Mouse (Mus musculus): ENCODE results near the gene Rnf207. TPM values are rescaled to one million over a fixed set of nuclear protein-coding genes. Genes with fewer than 3 reads are reported as not detected.
A peak's percentile ranks its signal among the peaks of the same experiment; 100 is the strongest.

The Rnf207 gene
- polyA plus RNA-seq, 1 experiment, result not detected

DNA sequence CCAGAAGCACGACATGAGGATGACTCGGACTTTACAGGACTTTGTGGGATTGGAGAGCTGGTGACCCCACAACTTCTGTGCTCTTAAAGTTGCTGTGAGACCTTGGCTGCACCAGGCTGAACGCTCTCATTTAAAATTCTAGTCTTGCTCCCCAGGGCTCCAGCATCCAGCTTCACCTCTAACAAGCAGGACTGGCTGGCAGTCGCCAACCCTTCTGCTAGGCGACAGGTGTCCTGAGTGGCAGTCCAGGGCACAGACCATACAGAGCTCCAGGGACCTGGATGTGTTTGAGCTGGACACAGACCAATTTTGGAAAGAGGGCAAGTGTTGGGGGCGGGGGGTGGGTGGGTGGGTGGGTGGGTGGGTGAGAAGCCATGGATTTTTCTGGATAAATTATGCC lies 19.0 kb upstream of the Rnf207 start:
- TF ChIP-seq POLR2A (IDR thresholded peaks at IDR 0.05; ENCODE audit: insufficient read depth, low read depth, low read length) (no peak), CTCF (IDR thresholded peaks at IDR 0.05; ENCODE audit: insufficient read depth, low read depth, low read length) (no peak)
- 32% methylated on average over 6 of the region's 6 CpGs for WGBS
- peaks cover 34% of the 10 kb centered on the region for H3K4me1 ChIP-seq (ENCODE audit: control insufficient read depth, insufficient read depth, low read length)
- no peak overlapping the region for H3K27ac ChIP-seq (ENCODE audit: insufficient read depth, low read depth, low read length)
- H3K4me3 ChIP-seq (ENCODE audit: insufficient read depth, low read depth, low read length), result no peak overlapping the region

DNA sequence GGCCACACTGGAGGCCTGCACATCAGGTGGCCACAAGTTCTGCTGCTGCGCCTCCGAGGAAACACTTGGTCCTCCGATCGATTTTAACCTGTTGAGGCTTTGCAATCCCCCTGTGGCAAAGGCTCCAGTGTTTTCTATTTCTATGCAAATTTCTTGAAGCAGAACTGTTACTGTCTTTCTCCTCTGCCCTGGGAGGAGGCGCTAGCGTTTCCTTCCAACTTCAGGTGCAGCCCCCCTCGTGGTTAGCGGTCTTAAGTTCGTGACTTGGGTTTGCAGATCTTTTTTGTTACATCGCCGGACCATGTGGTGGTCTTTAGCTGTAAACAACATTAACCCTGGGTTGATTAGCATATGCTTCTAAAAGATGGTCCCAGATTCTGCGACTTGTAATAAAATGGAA lies 14.8 kb upstream of the Rnf207 start:
- no peak for TF ChIP-seq CTCF (IDR thresholded peaks at IDR 0.05; ENCODE audit: insufficient read depth, low read depth, low read length)
- no peak for TF ChIP-seq POLR2A (IDR thresholded peaks at IDR 0.05; ENCODE audit: insufficient read depth, low read depth, low read length)
- 84% methylated on average over 12 of the region's 12 CpGs for WGBS
- Histone ChIP-seq H3K4me3 (ENCODE audit: insufficient read depth, low read depth, low read length) (no peak overlapping the region), H3K4me1 (ENCODE audit: control insufficient read depth, insufficient read depth, low read length) (0 out of 2 replicates have a peak, but pooled peaks cover 4% of the 10 kb centered on the region), H3K27ac (ENCODE audit: insufficient read depth, low read depth, low read length) (no peak overlapping the region)

GRCm38 (mm10) chr4:152332952-152333351 lies 14.2 kb upstream of the Rnf207 start:
- Histone ChIP-seq H3K4me3 (ENCODE audit: insufficient read depth, low read depth, low read length) (no peak overlapping the region), H3K4me1 (ENCODE audit: control insufficient read depth, insufficient read depth, low read length) (no peaks in the 10 kb centered on the region), H3K27ac (ENCODE audit: insufficient read depth, low read depth, low read length) (no peak overlapping the region)
- TF ChIP-seq POLR2A (IDR thresholded peaks at IDR 0.05; ENCODE audit: insufficient read depth, low read depth, low read length) (no peak), CTCF (IDR thresholded peaks at IDR 0.05; ENCODE audit: insufficient read depth, low read depth, low read length) (peak; percentile 99)
- WGBS, result 3% methylated on average over 2 of the region's 2 CpGs

DNA sequence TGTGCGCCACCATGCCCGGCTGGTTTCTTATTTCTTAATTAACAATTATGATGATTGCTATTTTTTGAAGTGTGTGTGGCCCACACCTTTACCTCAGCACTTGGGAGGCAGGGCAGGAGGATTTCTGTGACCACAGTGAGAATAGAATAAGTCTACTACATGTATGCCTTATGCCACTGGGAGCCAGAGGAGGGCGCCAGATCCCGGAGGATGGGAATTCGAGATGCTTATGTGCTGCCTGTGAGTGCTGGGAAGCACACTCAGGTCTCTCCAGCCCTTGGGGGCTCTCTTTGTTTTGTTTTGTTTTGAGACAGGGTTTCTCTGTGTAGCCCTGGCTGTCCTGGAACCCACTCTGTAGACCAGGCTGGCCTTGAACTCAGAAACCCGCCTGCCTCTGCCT lies 9.9 kb upstream of the Rnf207 start:
- no peak overlapping the region for H3K27ac ChIP-seq (ENCODE audit: insufficient read depth, low read depth, low read length)
- H3K4me3 ChIP-seq (ENCODE audit: insufficient read depth, low read depth, low read length), result no peak overlapping the region
- TF ChIP-seq POLR2A (IDR thresholded peaks at IDR 0.05; ENCODE audit: insufficient read depth, low read depth, low read length) (no peak), CTCF (IDR thresholded peaks at IDR 0.05; ENCODE audit: insufficient read depth, low read depth, low read length) (no peak)
- WGBS, result 76% methylated on average over 6 of the region's 6 CpGs
- peaks cover 7% of the 10 kb centered on the region for H3K4me1 ChIP-seq (ENCODE audit: control insufficient read depth, insufficient read depth, low read length)

DNA sequence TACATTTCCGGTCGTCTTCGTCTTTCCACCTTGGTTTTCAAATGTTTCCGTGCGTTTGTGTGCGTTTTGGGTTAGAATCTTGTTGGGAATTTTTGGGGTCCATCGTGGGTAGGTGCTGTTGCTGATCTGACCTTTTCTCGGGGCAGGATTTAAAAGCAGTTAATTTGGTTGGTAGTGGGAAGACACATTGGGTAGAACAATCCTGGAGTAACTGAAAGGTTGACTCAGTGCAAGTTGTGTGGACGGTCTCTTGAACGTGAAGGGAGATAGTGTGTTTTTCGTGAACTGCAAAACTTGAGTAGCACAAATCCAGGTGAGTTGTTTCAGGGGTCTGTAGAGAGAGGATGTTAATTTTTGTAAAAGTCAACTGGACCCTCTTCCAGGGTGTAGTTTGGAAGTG lies 7.8 kb upstream of the Rnf207 start:
- Histone ChIP-seq H3K4me3 (ENCODE audit: insufficient read depth, low read depth, low read length) (peak overlapping the region; percentile 75), H3K4me1 (ENCODE audit: control insufficient read depth, insufficient read depth, low read length) (peaks cover 7% of the 10 kb centered on the region), H3K27ac (ENCODE audit: insufficient read depth, low read depth, low read length) (no peak overlapping the region)
- under 1% methylated on average over 11 of the region's 11 CpGs for WGBS
- TF ChIP-seq CTCF (IDR thresholded peaks at IDR 0.05; ENCODE audit: insufficient read depth, low read depth, low read length) (no peak), POLR2A (IDR thresholded peaks at IDR 0.05; ENCODE audit: insufficient read depth, low read depth, low read length) (no peak)

DNA sequence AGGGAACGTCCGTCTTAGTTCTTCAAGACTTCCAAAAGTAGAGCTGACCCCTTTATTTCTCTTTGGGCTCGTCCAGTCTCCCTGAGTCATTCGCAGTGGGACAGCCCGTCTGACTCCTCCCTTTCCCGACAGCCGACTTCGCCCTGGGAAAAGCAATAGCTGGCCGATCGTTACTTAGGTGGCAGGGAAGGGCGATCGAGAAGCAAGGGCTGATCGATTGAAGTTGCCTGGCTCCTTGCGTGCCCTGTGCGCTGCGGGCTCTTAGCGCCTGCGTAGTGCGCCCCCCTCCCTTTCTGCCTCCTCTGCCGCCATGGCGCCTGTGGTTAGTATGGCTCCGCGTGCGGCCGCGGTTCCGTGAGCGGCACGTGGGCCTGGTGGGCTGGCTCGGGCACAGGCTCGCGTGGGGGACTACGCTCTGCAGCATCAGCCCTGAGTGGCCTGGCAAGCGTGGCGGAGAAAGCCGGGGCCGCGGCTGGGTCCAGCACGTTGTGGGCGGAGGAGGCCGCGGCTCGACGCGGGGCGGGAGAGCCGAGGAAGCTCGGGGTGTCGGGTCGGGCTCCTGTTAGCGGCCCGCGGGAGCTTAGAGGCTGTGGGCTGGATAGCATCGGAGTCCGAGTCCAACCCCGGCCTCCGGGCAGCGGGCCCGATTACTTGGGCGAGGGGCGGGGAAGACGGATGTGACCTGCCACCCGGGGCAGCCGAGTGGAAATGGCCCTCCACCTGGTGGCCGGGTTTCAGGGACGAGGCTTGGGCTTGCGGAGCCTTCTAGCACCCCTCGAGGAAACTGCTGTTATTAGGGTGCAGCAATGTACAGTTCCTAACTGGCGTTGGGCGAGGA lies 7.0 kb upstream of the Rnf207 start, which contains the start of gene Rpl22:
Gene Rpl22 (plus strand): TSS at position 169 of the 838 bp plus-strand sequence.
- under 1% methylated on average over 70 of the region's 70 CpGs for WGBS
- Histone ChIP-seq H3K4me3 (ENCODE audit: insufficient read depth, low read depth, low read length) (peak within 1 kb of the TSS; percentile 75), H3K4me1 (ENCODE audit: control insufficient read depth, insufficient read depth, low read length) (peaks cover 7% of the 10 kb centered on the region), H3K27ac (ENCODE audit: insufficient read depth, low read depth, low read length) (peak within 1 kb of the TSS; percentile 53; the same call in 1 of the 2 replicates)
- TF ChIP-seq POLR2A (IDR thresholded peaks at IDR 0.05; ENCODE audit: insufficient read depth, low read depth, low read length) (peak; percentile 53), CTCF (IDR thresholded peaks at IDR 0.05; ENCODE audit: insufficient read depth, low read depth, low read length) (no peak)

DNA sequence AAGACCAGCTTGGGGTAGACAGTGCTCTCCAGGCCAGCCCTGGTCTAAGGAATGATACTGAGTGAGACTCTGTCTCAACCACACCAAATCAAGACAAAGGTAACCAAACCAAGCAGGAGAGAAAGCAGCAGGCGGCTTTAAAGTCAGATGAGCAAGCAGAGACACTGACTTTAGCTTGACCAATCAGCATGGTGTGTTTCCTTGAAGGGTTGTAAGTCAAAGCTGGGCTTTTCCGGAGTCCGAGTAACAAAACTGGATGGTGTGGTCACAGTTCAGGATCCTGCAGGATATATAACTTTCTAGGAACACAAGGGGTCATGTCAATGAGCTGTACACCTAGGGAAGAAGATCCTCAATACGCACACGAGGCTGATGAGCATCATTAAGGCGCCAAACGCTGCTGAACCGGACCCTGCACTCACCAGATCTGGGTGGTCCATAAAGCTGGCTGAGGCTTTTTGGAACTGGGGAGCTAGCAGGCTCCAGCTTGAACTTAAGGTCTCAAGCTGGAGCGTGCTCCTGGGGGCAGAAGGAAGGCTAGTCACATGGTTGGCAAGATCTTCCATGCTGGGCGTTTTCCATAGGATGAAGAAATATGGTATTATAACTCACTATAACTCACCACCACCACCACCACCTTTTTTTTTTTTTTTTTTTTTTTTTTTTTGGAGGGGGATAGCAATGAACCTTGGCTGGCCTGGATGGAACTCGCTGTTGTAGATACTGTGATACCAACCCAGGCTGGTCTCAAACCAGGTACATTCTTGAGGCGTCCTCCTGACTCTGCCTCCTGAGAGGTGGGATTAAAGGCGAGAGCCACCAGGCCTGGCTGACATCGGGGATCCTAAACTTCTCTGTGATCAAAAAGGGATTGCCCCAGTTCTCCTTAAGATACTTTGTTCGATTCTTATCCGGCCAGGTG lies 6.1 kb upstream of the Rnf207 start:
- no peak for TF ChIP-seq CTCF (IDR thresholded peaks at IDR 0.05; ENCODE audit: insufficient read depth, low read depth, low read length)
- no peak for TF ChIP-seq POLR2A (IDR thresholded peaks at IDR 0.05; ENCODE audit: insufficient read depth, low read depth, low read length)
- whole genome bisulfite sequencing, result 53% methylated on average over 16 of the region's 16 CpGs
- Histone ChIP-seq H3K4me3 (ENCODE audit: insufficient read depth, low read depth, low read length) (peak overlapping the region; percentile 30), H3K27ac (ENCODE audit: insufficient read depth, low read depth, low read length) (no peak overlapping the region), H3K4me1 (ENCODE audit: control insufficient read depth, insufficient read depth, low read length) (peaks cover 7% of the 10 kb centered on the region)

GRCm38 (mm10) chr4:152321464-152321863 lies 2.7 kb upstream of the Rnf207 start:
- Histone ChIP-seq H3K4me1 (ENCODE audit: control insufficient read depth, insufficient read depth, low read length) (peaks cover 7% of the 10 kb centered on the region), H3K27ac (ENCODE audit: insufficient read depth, low read depth, low read length) (no peak overlapping the region), H3K4me3 (ENCODE audit: insufficient read depth, low read depth, low read length) (no peak overlapping the region)
- TF ChIP-seq POLR2A (IDR thresholded peaks at IDR 0.05; ENCODE audit: insufficient read depth, low read depth, low read length) (no peak), CTCF (IDR thresholded peaks at IDR 0.05; ENCODE audit: insufficient read depth, low read depth, low read length) (no peak)
- WGBS, result 62% methylated on average over 5 of the region's 5 CpGs
